Mouse (Mus musculus) kidney, adult 2 months (tissue): ENCODE data around the gene Farsa.

Source experiments
- CTCF ChIP-seq: fragments of 200-500 bp; conservative IDR thresholded peaks from 2 replicates; pipeline ENCODE4 v1.5.1; 2011; ENCODE audit warnings: low read depth, mild to moderate bottlenecking, control low read depth, low read length, moderate library complexity, mixed read lengths; ENCODE audit not compliant: insufficient read depth, insufficient read length
- POLR2A ChIP-seq: fragments of 200-500 bp; IDR thresholded peaks from one replicate; pipeline ENCODE4 v1.6.1; 2011; ENCODE audit warnings: low read depth, low read length, control low read depth

DNA sequence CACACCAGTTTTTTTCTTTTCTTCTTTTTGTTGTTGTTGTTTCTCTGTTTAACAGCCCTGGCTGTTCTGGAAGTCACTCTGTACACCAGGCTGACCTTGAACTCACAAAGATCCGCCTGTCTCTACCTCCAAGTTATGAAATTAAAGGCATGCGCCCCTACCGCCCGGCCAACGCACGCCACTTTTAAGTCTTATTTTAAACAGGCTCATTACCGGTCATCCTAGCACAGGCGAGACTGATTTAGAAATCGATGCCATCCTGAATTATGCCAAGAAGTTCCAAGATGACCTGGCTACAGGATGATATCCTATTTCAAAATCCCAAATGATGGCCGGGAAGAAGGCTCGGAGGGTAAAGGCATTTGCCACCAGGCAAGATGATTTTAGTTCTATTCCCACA, 25.3 kb upstream of the Farsa start, which contains the start of gene Gadd45gip1:
- TF ChIP-seq CTCF (0 out of 2 replicates have a peak, but pooled peaks have one; percentile 25), POLR2A (no peak)
